Mouse (Mus musculus) heart, adult 11 months (tissue): Measurements from ENCODE around the gene Sdk1.

Experiments used
- DNase-seq: peaks from one replicate; pipeline ENCODE4 v3.0.0; 2022

Sdk1 gene

GRCm38 (mm10) chr5:141781142-141781541, 539.9 kb downstream of the Sdk1 start:
- DNase-seq, result no peak

GRCm38 (mm10) chr5:141782330-141782729, 541.0 kb downstream of the Sdk1 start:
- no peak for DNase-seq

- DNase-seq, result no peak
Measured at GRCm38 (mm10) chr5:141783516-141783915, 542.2 kb downstream of the Sdk1 start.

- DNase-seq, result no peak
Measured at GRCm38 (mm10) chr5:141793926-141794325, 552.6 kb downstream of the Sdk1 start.

GRCm38 (mm10) chr5:141823823-141824330, 582.6 kb downstream of the Sdk1 start:
- DNase-seq, result no peak

- no peak for DNase-seq
Measured at GRCm38 (mm10) chr5:141824739-141825379, 583.6 kb downstream of the Sdk1 start.

- DNase-seq, result no peak
Measured at GRCm38 (mm10) chr5:141835566-141835965, 594.3 kb downstream of the Sdk1 start.

GRCm38 (mm10) chr5:141836892-141837455, 595.7 kb downstream of the Sdk1 start:
- no peak for DNase-seq

- no peak for DNase-seq
Measured at GRCm38 (mm10) chr5:141844701-141845100, 603.4 kb downstream of the Sdk1 start.

GRCm38 (mm10) chr5:141847686-141848085, 606.4 kb downstream of the Sdk1 start:
- DNase-seq, result no peak

GRCm38 (mm10) chr5:141852175-141852574, 610.9 kb downstream of the Sdk1 start:
- no peak for DNase-seq

GRCm38 (mm10) chr5:141856447-141856846, 615.2 kb downstream of the Sdk1 start:
- DNase-seq, result no peak

GRCm38 (mm10) chr5:141857781-141858180, 616.5 kb downstream of the Sdk1 start:
- DNase-seq, result no peak

GRCm38 (mm10) chr5:141858406-141859160, 617.3 kb downstream of the Sdk1 start:
- no peak for DNase-seq

GRCm38 (mm10) chr5:141866042-141866441, 624.8 kb downstream of the Sdk1 start:
- no peak for DNase-seq

- no peak for DNase-seq
Measured at GRCm38 (mm10) chr5:141873751-141874150, 632.5 kb downstream of the Sdk1 start.

GRCm38 (mm10) chr5:141880661-141881060, 639.4 kb downstream of the Sdk1 start:
- no peak for DNase-seq

GRCm38 (mm10) chr5:141884111-141884647, 642.9 kb downstream of the Sdk1 start:
- no peak for DNase-seq

- DNase-seq, result no peak
Measured at GRCm38 (mm10) chr5:141886006-141886405, 644.7 kb downstream of the Sdk1 start.

- DNase-seq, result no peak
Measured at GRCm38 (mm10) chr5:141889766-141890165, 648.5 kb downstream of the Sdk1 start.

GRCm38 (mm10) chr5:141896402-141896801, 655.1 kb downstream of the Sdk1 start:
- DNase-seq, result no peak

- no peak for DNase-seq
Measured at GRCm38 (mm10) chr5:141897481-141897880, 656.2 kb downstream of the Sdk1 start.

GRCm38 (mm10) chr5:141899751-141900150, 658.5 kb downstream of the Sdk1 start:
- peak; percentile 91 for DNase-seq
